Mouse (Mus musculus): ENCODE data around the gene Esr1.
"Not testable (repeated sequence)": the region's sequence is repeated elsewhere in the genome, so short reads cannot be mapped to it uniquely, and the experiment has no call there.

Gene Esr1

GRCm38 (mm10) chr10:4694336-4694865 is 83.0 kb downstream of the Esr1 start:
- in situ Hi-C loops (cut with MboI): no loop called here

DNA sequence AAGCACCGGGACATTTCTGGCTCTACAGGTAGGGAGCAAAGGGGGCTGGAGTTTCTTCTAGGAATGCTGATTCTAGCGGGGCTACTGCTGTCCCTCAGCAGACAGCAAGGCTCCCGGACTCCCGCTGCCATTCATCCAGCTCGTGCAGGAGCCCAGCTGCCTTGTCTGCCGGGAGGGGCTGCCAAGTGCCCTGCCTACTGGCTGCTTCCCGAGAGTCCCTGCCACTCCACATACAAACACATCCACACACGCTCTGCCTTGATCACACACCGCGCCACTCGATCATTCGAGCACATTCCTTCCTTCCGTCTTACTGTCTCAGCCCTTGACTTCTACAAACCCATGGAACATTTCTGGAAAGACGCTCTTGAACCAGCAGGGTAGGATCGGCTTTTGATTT is 98.5 kb downstream of the Esr1 start:
- in situ Hi-C loops (cut with MboI): no loop called here

- in situ Hi-C loops (cut with MboI): no loop called here
Measured at GRCm38 (mm10) chr10:4711434-4711833, 100.0 kb downstream of the Esr1 start.

GRCm38 (mm10) chr10:4712061-4712908 is 100.9 kb downstream of the Esr1 start:
- in situ Hi-C loops (cut with MboI): no loop called here

DNA sequence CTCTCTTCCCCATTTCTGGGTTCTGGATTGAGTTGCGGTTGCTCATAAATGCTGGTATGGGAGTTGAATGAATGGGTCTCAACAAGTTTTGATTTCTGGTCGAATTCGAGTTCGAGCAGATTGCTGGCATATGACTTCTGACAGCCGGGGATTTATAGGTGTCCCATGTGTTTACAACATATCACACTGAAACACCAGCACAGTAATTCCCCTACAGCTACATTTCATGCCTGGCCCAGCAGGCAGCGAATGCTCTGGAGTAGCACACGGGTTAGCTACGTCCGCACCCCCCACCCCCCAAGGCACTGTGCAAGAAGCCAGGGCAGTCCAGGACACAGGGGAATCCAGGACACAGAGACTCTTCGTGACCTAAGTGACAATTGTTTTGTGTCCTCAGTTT is 102.0 kb downstream of the Esr1 start:
- in situ Hi-C loops (cut with MboI): no loop called here

DNA sequence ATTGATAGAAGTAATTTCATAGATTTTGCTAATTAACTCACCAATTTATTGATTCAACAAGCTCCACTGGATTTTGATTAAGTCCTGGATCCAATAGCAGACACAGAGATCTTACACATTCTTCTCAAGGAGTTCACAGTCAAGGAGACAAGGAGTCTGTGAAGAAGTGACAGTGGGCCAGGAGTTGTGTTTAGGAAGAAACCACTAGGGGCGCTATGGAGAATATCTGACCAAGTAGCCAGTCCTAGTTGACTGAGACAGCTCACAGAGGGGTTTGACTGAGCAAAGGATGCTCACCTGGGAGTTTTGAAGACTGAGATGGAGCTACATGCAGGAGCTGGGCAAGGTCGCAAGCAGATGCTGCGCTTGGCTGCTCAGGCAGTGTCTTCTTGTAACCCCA is 113.5 kb downstream of the Esr1 start:
- in situ Hi-C loops (cut with MboI): no loop called here

- in situ Hi-C loops (cut with MboI): no loop called here
Measured at GRCm38 (mm10) chr10:4726141-4726540, 114.7 kb downstream of the Esr1 start.

DNA sequence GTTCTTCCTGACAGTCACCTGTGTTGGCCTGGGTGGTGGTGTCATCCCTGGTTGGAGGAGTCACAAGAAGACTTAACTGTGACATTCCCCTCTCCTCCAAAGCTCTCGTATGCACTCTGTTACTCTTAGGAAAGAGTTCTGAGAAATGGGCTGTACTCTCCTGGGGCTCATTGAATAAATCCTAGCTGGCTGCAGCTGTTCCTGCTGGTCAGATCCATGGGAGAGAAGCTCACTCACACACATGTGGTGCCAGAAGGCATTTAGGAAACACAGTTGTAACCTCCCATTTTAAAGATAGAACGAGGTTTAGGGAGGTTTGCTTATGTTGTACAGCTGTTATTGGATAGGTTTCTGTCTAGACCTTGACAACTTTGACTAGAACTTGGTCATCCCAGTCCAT is 120.9 kb downstream of the Esr1 start:
- in situ Hi-C loops (cut with MboI): no loop called here

- in situ Hi-C loops (cut with MboI): no loop called here
Measured at GRCm38 (mm10) chr10:4733987-4734386, 122.6 kb downstream of the Esr1 start.

- in situ Hi-C loops (cut with MboI): no loop called here
Measured at GRCm38 (mm10) chr10:4734942-4735341, 123.5 kb downstream of the Esr1 start.

- in situ Hi-C loops (cut with MboI): no loop called here
Measured at GRCm38 (mm10) chr10:4738311-4738710, 126.9 kb downstream of the Esr1 start.

- in situ Hi-C loops (cut with MboI): not testable (repeated sequence)
Measured at GRCm38 (mm10) chr10:4751091-4751490, 139.7 kb downstream of the Esr1 start.

DNA sequence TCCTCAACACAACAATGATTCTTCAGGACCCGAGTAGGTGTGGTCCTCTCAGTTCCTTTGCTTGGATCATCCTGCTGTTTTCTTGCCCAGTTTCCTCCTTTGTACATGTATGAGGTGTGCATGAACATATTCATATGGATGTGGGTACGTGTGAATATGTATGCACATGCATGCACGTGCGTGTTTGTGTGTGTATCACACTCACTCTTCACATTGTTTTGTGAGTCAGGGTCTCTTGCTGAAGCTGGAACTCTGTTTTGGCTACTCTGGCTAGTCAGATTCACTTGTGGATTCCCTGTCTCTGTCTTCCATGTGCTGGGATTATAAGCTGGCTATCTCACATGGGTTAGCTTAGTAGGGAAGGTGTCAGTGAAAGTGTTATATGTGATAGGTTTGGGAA is 141.6 kb downstream of the Esr1 start:
- in situ Hi-C loops (cut with MboI): no loop called here

- in situ Hi-C loops (cut with MboI): no loop called here
Measured at GRCm38 (mm10) chr10:4775541-4775940, 164.1 kb downstream of the Esr1 start.

GRCm38 (mm10) chr10:4776007-4776713 is 164.8 kb downstream of the Esr1 start:
- in situ Hi-C loops (cut with MboI): no loop called here

DNA sequence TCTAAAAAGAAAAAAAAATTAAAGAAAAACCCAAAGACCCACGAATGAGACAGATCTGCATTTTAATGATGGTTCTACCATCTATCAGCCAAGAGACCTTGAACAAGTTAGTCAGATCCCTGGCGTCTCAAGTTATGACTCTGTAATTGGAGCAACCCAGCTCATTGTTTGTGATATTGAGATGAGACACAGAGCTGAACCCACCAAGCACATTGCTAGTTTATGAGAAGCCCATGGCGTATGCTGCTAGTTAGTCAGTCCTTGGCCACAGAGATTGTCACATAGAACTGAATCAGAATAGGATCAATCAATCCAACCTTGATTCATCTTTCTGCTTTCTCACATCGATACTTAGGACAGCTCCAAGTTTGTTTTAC is 165.3 kb downstream of the Esr1 start:
- in situ Hi-C loops (cut with MboI): no loop called here

GRCm38 (mm10) chr10:4777996-4778395 is 166.6 kb downstream of the Esr1 start:
- in situ Hi-C loops (cut with MboI): no loop called here

DNA sequence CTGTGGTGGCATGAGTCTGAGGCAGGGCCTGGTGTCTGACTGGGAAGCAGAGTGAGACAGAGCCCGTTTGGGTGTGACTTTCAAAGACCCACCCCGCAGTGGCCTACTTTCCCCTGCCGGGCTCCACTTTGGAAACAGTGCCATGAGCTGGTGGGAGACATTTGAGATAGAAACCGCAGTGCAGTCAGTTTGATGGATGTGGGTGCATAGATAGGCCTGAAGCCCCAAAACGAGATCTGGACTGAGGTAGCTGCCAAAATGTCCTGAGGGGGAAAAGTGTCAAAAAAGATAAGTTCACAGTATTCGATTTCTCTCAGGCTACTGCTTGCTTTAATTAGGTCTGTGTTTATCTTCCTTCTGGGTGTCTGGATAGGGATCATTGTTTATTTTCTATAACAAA is 169.5 kb downstream of the Esr1 start:
- in situ Hi-C loops (cut with MboI): no loop called here

DNA sequence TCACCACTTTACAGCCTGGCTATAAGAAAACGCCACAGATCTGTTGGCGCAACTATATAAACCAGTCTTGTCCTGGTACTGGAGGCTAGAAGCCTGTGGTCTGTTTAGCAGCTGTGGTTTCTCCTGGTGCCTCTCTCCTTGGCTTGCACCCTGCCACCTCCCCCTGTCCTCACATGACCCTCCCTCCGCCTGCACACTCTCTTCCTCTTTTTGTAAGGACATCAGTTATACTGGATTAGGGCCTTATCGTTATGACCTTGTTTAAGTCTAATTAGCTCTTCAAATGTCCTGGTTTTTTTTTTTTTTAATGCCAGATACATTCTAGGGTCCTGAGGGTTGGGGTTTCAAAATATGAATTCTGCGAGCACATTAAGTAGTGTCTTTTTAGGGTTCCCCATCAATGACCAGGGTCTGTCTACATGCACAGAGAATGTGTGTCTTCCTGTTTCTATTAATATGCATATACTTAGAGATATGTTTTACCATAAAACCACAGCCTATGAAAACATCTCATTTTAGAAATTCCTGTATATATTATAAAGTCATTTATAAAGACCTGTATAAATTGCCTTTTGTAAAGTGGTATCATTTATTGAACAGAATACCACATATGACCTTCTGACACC is 175.7 kb downstream of the Esr1 start:
- in situ Hi-C loops (cut with MboI): no loop called here

DNA sequence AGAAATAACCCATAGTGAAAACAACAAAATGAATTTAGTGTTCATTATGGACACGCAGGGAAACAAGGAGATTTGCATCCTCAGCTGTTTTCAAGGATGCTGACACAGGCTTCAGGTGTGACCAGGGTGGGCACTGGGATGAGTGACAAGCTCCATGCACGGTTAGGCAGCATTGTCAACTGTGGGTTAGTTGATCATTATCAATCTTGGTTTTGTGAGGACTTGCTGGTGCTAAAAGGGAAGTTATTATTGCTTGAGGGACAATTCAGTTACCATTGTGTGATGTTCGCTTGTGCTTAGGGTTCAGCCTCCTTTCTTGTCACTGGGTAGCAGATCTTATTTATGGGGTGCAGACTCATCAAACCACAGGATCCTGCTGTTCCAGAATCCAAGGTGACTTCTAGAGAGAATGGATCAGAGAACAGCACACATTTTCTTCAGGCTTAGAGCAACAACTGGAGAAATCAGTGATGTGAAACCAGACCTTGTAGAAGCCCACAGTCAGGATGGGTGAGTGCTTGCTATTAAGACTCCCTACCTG is 186.9 kb downstream of the Esr1 start:
- in situ Hi-C loops (cut with MboI): no loop called here

GRCm38 (mm10) chr10:4824366-4824765 is 213.0 kb downstream of the Esr1 start:
- in situ Hi-C loops (cut with MboI): no loop called here

DNA sequence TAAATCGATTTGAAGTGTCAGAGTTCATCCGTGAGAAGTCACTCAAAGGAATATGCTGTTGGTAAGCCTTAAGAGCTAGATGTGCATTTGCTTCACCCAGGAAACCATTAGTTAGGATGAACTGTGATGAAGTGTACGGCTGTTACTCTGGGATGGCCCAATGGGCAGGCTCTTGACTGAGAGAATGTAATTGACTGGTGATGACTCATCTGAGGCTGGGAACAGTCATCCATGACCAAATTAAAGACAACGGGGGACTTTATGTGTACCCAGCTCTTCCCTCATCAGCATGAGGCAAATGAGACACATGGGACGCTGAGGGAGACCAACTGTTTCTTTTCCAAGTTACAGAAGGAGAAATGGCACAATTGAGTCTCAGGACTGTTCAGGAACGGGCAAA is 219.2 kb downstream of the Esr1 start:
- in situ Hi-C loops (cut with MboI): no loop called here

Data from mature B cell (primary cell).